Mouse (Mus musculus) neural tube, embryonic 14.5 days (tissue): ENCODE data around the gene Lrrfip1. TPM values are rescaled to one million over a fixed set of nuclear protein-coding genes. Genes with fewer than 3 reads are reported as not detected.

Experiments
- ATAC-seq: fragments of 200-750 bp; cut with Nextera tagmentation; 2 replicates; pipeline ENCODE4 v1.8.0; 2017; ENCODE audit warnings: low read depth, mild to moderate bottlenecking, moderate TSS enrichment, moderate library complexity
- H3K27ac ChIP-seq: fragments of 300-500 bp; sonication (generic); 2 replicates; pipeline ENCODE4 v1.5.1; 2014; ENCODE audit warnings: low read depth, mild to moderate bottlenecking, control low read depth, low read length, moderate library complexity, mixed read lengths
- H3K27me3 ChIP-seq: fragments of 300-500 bp; sonication (generic); 2 replicates; pipeline ENCODE4 v1.6.1; 2014; ENCODE audit warnings: low read length; ENCODE audit not compliant: control insufficient read depth, insufficient read depth
- H3K36me3 ChIP-seq: fragments of 300-500 bp; sonication (generic); 2 replicates; pipeline ENCODE4 v1.6.1; 2014; ENCODE audit warnings: low read length, mixed read lengths; ENCODE audit not compliant: control insufficient read depth, insufficient read depth
- H3K4me1 ChIP-seq: fragments of 300-500 bp; sonication (generic); 2 replicates; pipeline ENCODE4 v1.6.1; 2014; ENCODE audit warnings: low read length; ENCODE audit not compliant: control insufficient read depth, insufficient read depth
- H3K4me2 ChIP-seq: fragments of 300-500 bp; sonication (generic); 2 replicates; pipeline ENCODE4 v1.6.1; 2014; ENCODE audit warnings: mild to moderate bottlenecking, low read depth, low read length, control low read depth
- H3K4me3 ChIP-seq: fragments of 300-500 bp; sonication (generic); 2 replicates; pipeline ENCODE4 v1.5.1; 2014; ENCODE audit warnings: low read depth, low read length, control low read depth, mixed read lengths
- H3K9ac ChIP-seq: fragments of 300-500 bp; sonication (generic); replicated peaks from 2 replicates; pipeline ENCODE4 v1.6.1; 2014; ENCODE audit warnings: low read depth, mild to moderate bottlenecking, control low read depth, low read length, mixed read lengths
- H3K9me3 ChIP-seq: fragments of 300-500 bp; sonication (generic); 2 replicates; pipeline ENCODE4 v1.6.1; 2016; ENCODE audit warnings: low read length; ENCODE audit not compliant: control insufficient read depth
- WGBS: fragments of 180-500 bp; shearing (Covaris S2); extraction: QIAGEN DNeasy Blood & Tissue Kit; methylation state at CpG from one replicate; pipeline ENCODE4 v1.1.7; 2014; 5-methylcytosine and 5-hydroxymethylcytosine counted together
- polyA plus RNA-seq: library from polyadenylated mRNA; unstranded; fragments of >200 nt; fragmentation: Nextera tagmentation; extraction: Ambion mirVana; gene quantifications from 2 replicates; pipeline ENCODE4 v1.2.1, GENCODE M21; 2014

The Lrrfip1 gene
- polyA plus RNA-seq, 1 experiment from 2014 or later: 50.4 TPM

- 97% methylated on average over 2 of the region's 2 CpGs for WGBS
- H3K4me1 ChIP-seq: no peaks in the 10 kb centered on the region
- H3K4me3 ChIP-seq: no peak overlapping the region
- H3K9ac ChIP-seq: no peak overlapping the region
- no peaks in the 10 kb centered on the region for H3K27me3 ChIP-seq
- no peak overlapping the region for H3K4me2 ChIP-seq
- no peak for ATAC-seq
- H3K9me3 ChIP-seq: peaks cover 6% of the 10 kb centered on the region; the same call in 1 of the 2 replicates
- H3K36me3 ChIP-seq: no peaks in the 10 kb centered on the region
- no peak overlapping the region for H3K27ac ChIP-seq
These were observed 28.4 kb downstream of the Lrrfip1 start for GRCm38 (mm10) chr1:91026945-91027344.

DNA sequence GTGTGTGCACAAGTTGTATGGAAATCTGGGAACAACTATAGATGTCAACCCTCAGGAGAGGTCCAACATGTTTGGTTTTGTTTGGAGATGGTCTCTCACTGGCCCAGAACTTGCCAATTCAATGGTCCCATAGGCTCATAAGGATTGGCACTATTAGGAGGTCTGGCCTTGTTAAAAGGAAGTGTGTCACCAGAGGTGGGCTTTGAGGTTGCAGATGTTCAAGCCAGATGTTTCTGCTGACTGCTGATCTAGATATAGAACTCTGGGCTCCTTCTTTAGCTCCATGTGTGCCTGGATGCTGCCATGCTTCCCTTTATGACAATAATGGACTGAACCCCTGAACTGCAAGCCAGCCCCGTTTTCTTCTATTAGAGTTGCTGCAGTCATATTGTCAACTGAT, 31.8 kb downstream of the Lrrfip1 start:
- no peak for ATAC-seq
- H3K9me3 ChIP-seq: peaks cover 6% of the 10 kb centered on the region; the same call in 1 of the 2 replicates
- H3K27me3 ChIP-seq: no peaks in the 10 kb centered on the region
- H3K4me1 ChIP-seq: no peaks in the 10 kb centered on the region
- no peak overlapping the region for H3K9ac ChIP-seq
- H3K27ac ChIP-seq: no peak overlapping the region
- no peak overlapping the region for H3K4me2 ChIP-seq
- H3K4me3 ChIP-seq: no peak overlapping the region
- 95% methylated on average over 1 of the region's 1 CpGs for WGBS
- no peaks in the 10 kb centered on the region for H3K36me3 ChIP-seq

- Histone ChIP-seq H3K4me2 (no peak overlapping the region), H3K36me3 (no peaks in the 10 kb centered on the region), H3K4me3 (no peak overlapping the region), H3K9ac (no peak overlapping the region), H3K27me3 (no peaks in the 10 kb centered on the region), H3K9me3 (peaks cover 3% of the 10 kb centered on the region; the same call in 1 of the 2 replicates), H3K4me1 (no peaks in the 10 kb centered on the region), H3K27ac (no peak overlapping the region)
- WGBS: 86% methylated on average over 4 of the region's 4 CpGs
- ATAC-seq: no peak
These were observed 33.0 kb downstream of the Lrrfip1 start for GRCm38 (mm10) chr1:91031547-91031946.

GRCm38 (mm10) chr1:91032393-91032971, 33.9 kb downstream of the Lrrfip1 start:
- Histone ChIP-seq H3K9ac (no peak overlapping the region), H3K4me2 (no peak overlapping the region), H3K4me1 (no peaks in the 10 kb centered on the region), H3K27me3 (no peaks in the 10 kb centered on the region), H3K4me3 (no peak overlapping the region), H3K36me3 (no peaks in the 10 kb centered on the region), H3K9me3 (no peaks in the 10 kb centered on the region), H3K27ac (no peak overlapping the region)
- WGBS: 78% methylated on average over 11 of the region's 11 CpGs
- ATAC-seq: no peak

DNA sequence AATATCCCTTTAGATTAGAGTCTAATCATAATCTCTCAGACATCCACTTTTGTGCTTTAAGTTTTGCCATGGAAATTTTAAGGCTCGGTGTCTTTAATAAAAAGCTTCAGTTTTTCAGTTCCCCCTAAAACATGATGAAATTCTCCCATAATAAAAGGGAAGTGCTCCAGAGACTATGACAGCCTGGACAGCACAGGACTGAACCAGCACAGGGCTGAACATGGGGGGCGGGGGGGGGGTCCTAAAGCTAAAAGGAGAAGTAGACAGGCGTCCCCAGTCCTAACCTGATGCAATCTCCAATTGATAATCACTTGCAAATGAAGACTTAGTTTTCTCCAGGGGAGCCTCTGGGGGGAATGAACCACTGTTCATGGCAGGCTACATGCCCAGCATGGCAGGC, 36.0 kb downstream of the Lrrfip1 start:
- Histone ChIP-seq H3K9me3 (no peaks in the 10 kb centered on the region), H3K4me2 (no peak overlapping the region), H3K27me3 (no peaks in the 10 kb centered on the region), H3K4me3 (no peak overlapping the region), H3K27ac (no peak overlapping the region), H3K36me3 (no peaks in the 10 kb centered on the region), H3K4me1 (no peaks in the 10 kb centered on the region), H3K9ac (no peak overlapping the region)
- WGBS: 92% methylated on average over 3 of the region's 3 CpGs
- no peak for ATAC-seq

GRCm38 (mm10) chr1:91035266-91035665, 36.7 kb downstream of the Lrrfip1 start:
- no peaks in the 10 kb centered on the region for H3K36me3 ChIP-seq
- H3K4me1 ChIP-seq: no peaks in the 10 kb centered on the region
- WGBS: 73% methylated on average over 2 of the region's 2 CpGs
- no peak overlapping the region for H3K9ac ChIP-seq
- ATAC-seq: no peak
- no peaks in the 10 kb centered on the region for H3K27me3 ChIP-seq
- H3K4me2 ChIP-seq: no peak overlapping the region
- no peaks in the 10 kb centered on the region for H3K9me3 ChIP-seq
- no peak overlapping the region for H3K4me3 ChIP-seq
- no peak overlapping the region for H3K27ac ChIP-seq

- no peaks in the 10 kb centered on the region for H3K36me3 ChIP-seq
- no peak overlapping the region for H3K9ac ChIP-seq
- no peaks in the 10 kb centered on the region for H3K27me3 ChIP-seq
- 88% methylated on average over 4 of the region's 4 CpGs for WGBS
- no peak overlapping the region for H3K27ac ChIP-seq
- H3K9me3 ChIP-seq: no peaks in the 10 kb centered on the region
- no peak overlapping the region for H3K4me2 ChIP-seq
- no peaks in the 10 kb centered on the region for H3K4me1 ChIP-seq
- no peak overlapping the region for H3K4me3 ChIP-seq
- ATAC-seq: no peak
These were observed 38.7 kb downstream of the Lrrfip1 start for GRCm38 (mm10) chr1:91037213-91037612.

GRCm38 (mm10) chr1:91038010-91038409, 39.5 kb downstream of the Lrrfip1 start:
- 82% methylated on average over 6 of the region's 6 CpGs for WGBS
- no peaks in the 10 kb centered on the region for H3K9me3 ChIP-seq
- H3K36me3 ChIP-seq: no peaks in the 10 kb centered on the region
- H3K4me1 ChIP-seq: no peaks in the 10 kb centered on the region
- no peak overlapping the region for H3K27ac ChIP-seq
- H3K4me3 ChIP-seq: no peak overlapping the region
- no peak overlapping the region for H3K9ac ChIP-seq
- no peak for ATAC-seq
- H3K4me2 ChIP-seq: no peak overlapping the region
- H3K27me3 ChIP-seq: no peaks in the 10 kb centered on the region

DNA sequence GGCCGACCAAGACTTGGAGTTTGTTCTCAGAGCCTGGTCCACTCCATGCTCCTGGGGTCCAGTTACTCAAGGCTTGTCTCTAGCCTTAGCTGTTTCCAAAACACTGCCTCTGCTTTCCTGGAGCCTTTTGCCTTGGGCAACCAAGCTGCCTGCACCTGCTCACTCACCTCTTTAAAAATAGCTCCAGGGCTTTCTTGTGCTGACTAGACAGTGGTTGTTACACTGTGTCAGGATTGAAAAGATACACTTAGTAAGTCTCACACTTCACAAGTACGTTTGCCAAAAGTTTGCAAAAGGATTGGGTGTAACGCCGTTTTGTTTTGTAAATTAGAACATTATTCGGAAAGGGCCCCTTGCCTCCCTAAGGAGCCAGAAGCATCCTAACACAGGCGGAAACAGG, 40.0 kb downstream of the Lrrfip1 start:
- H3K27me3 ChIP-seq: no peaks in the 10 kb centered on the region
- no peak for ATAC-seq
- H3K4me1 ChIP-seq: no peaks in the 10 kb centered on the region
- H3K36me3 ChIP-seq: no peaks in the 10 kb centered on the region
- H3K9me3 ChIP-seq: no peaks in the 10 kb centered on the region
- H3K4me2 ChIP-seq: no peak overlapping the region
- 25% methylated on average over 6 of the region's 6 CpGs for WGBS
- no peak overlapping the region for H3K27ac ChIP-seq
- no peak overlapping the region for H3K4me3 ChIP-seq
- H3K9ac ChIP-seq: no peak overlapping the region
